Mouse (Mus musculus): ENCODE measurements around the gene Tlcd2. TPM values are rescaled to one million over a fixed set of nuclear protein-coding genes. Genes with fewer than 3 reads are reported as not detected.

The Tlcd2 gene
- polyA plus RNA-seq, 1 experiment, result 78.8 TPM

- WGBS, result 30% methylated on average over 11 of the region's 11 CpGs
- H3K27ac ChIP-seq (ENCODE audit: insufficient read depth, low read depth, low read length), result peak overlapping the region; percentile 77
- TF ChIP-seq CTCF (IDR thresholded peaks at IDR 0.05; ENCODE audit: extremely low read depth, insufficient read length, insufficient replicate concordance, low read depth, low read length), result no peak
- TF ChIP-seq POLR2A (IDR thresholded peaks at IDR 0.05; ENCODE audit: low read depth, low read length), result no peak
These were observed 11.1 kb downstream of the Tlcd2 start for GRCm38 (mm10) chr11:75472469-75473081.

GRCm38 (mm10) chr11:75473376-75473775, 11.9 kb downstream of the Tlcd2 start:
- WGBS, result 78% methylated on average over 7 of the region's 7 CpGs
- Histone ChIP-seq H3K4me1 (ENCODE audit: control insufficient read depth, insufficient read depth, insufficient read length, low read length) (peaks cover 23% of the 10 kb centered on the region; the same call in 1 of the 2 replicates), H3K4me3 (ENCODE audit: low read depth, low read length) (no peak overlapping the region), H3K27me3 (ENCODE audit: control insufficient read depth, insufficient read depth, low read length) (no peaks in the 10 kb centered on the region), H3K27ac (ENCODE audit: insufficient read depth, low read depth, low read length) (peak overlapping the region; percentile 49; the same call in 1 of the 2 replicates), H3K36me3 (ENCODE audit: control insufficient read depth, insufficient read depth, low read length) (no peaks in the 10 kb centered on the region)
- TF ChIP-seq CTCF (IDR thresholded peaks at IDR 0.05; ENCODE audit: extremely low read depth, insufficient read length, insufficient replicate concordance, low read depth, low read length), result no peak

More at GRCm38 (mm10) chr11:75472469-75473081, 11.1 kb downstream of the Tlcd2 start:
- H3K27me3 ChIP-seq (ENCODE audit: control insufficient read depth, insufficient read depth, low read length), result no peaks in the 10 kb centered on the region
- no peaks in the 10 kb centered on the region for H3K36me3 ChIP-seq (ENCODE audit: control insufficient read depth, insufficient read depth, low read length)
- peak overlapping the region; percentile 12; the same call in 1 of the 2 replicates for H3K4me3 ChIP-seq (ENCODE audit: low read depth, low read length)
- H3K4me1 ChIP-seq (ENCODE audit: control insufficient read depth, insufficient read depth, insufficient read length, low read length), result peaks cover 26% of the 10 kb centered on the region

- H3K4me3 ChIP-seq (ENCODE audit: low read depth, low read length), result no peak overlapping the region
- no peaks in the 10 kb centered on the region for H3K27me3 ChIP-seq (ENCODE audit: control insufficient read depth, insufficient read depth, low read length)
- 22% methylated on average over 3 of the region's 3 CpGs for WGBS
- peaks cover 18% of the 10 kb centered on the region for H3K36me3 ChIP-seq (ENCODE audit: control insufficient read depth, insufficient read depth, low read length)
- peaks cover 6% of the 10 kb centered on the region; the same call in 1 of the 2 replicates for H3K4me1 ChIP-seq (ENCODE audit: control insufficient read depth, insufficient read depth, insufficient read length, low read length)
- TF ChIP-seq CTCF (IDR thresholded peaks at IDR 0.05; ENCODE audit: extremely low read depth, insufficient read length, insufficient replicate concordance, low read depth, low read length) (no peak), POLR2A (IDR thresholded peaks at IDR 0.05; ENCODE audit: low read depth, low read length) (no peak)
- no peak overlapping the region for H3K27ac ChIP-seq (ENCODE audit: insufficient read depth, low read depth, low read length)
These were observed 24.7 kb downstream of the Tlcd2 start for GRCm38 (mm10) chr11:75486192-75486591.

GRCm38 (mm10) chr11:75486601-75487285, 25.2 kb downstream of the Tlcd2 start, which contains the start of gene Prpf8:
Prpf8 (plus strand) TSS chr11:75486816.
- Histone ChIP-seq H3K36me3 (ENCODE audit: control insufficient read depth, insufficient read depth, low read length) (peaks cover 23% of the 10 kb centered on the region), H3K27me3 (ENCODE audit: control insufficient read depth, insufficient read depth, low read length) (no peaks in the 10 kb centered on the region), H3K4me3 (ENCODE audit: low read depth, low read length) (peak within 1 kb of the TSS; percentile 76), H3K4me1 (ENCODE audit: control insufficient read depth, insufficient read depth, insufficient read length, low read length) (peaks cover 6% of the 10 kb centered on the region; the same call in 1 of the 2 replicates), H3K27ac (ENCODE audit: insufficient read depth, low read depth, low read length) (peak within 1 kb of the TSS; percentile 17; the same call in 1 of the 2 replicates)
- WGBS, result under 1% methylated on average over 52 of the region's 52 CpGs
- TF ChIP-seq POLR2A (IDR thresholded peaks at IDR 0.05; ENCODE audit: low read depth, low read length) (peak; percentile 36), CTCF (IDR thresholded peaks at IDR 0.05; ENCODE audit: extremely low read depth, insufficient read length, insufficient replicate concordance, low read depth, low read length) (no peak)

- TF ChIP-seq POLR2A (IDR thresholded peaks at IDR 0.05; ENCODE audit: low read depth, low read length), result no peak
- no peak for TF ChIP-seq CTCF (IDR thresholded peaks at IDR 0.05; ENCODE audit: extremely low read depth, insufficient read length, insufficient replicate concordance, low read depth, low read length)
- WGBS, result 19% methylated on average over 6 of the region's 6 CpGs
- H3K27ac ChIP-seq (ENCODE audit: insufficient read depth, low read depth, low read length), result no peak overlapping the region
These were observed 26.0 kb downstream of the Tlcd2 start for GRCm38 (mm10) chr11:75487496-75487895.

GRCm38 (mm10) chr11:75494296-75495049, 33.0 kb downstream of the Tlcd2 start:
- Histone ChIP-seq H3K4me3 (ENCODE audit: low read depth, low read length) (no peak overlapping the region), H3K36me3 (ENCODE audit: control insufficient read depth, insufficient read depth, low read length) (peaks cover 90% of the 10 kb centered on the region), H3K27me3 (ENCODE audit: control insufficient read depth, insufficient read depth, low read length) (no peaks in the 10 kb centered on the region), H3K27ac (ENCODE audit: insufficient read depth, low read depth, low read length) (no peak overlapping the region), H3K4me1 (ENCODE audit: control insufficient read depth, insufficient read depth, insufficient read length, low read length) (no peaks in the 10 kb centered on the region)
- no peak for TF ChIP-seq CTCF (IDR thresholded peaks at IDR 0.05; ENCODE audit: extremely low read depth, insufficient read length, insufficient replicate concordance, low read depth, low read length)
- no peak for TF ChIP-seq POLR2A (IDR thresholded peaks at IDR 0.05; ENCODE audit: low read depth, low read length)
- WGBS, result 84% methylated on average over 10 of the region's 10 CpGs

More at GRCm38 (mm10) chr11:75487496-75487895, 26.0 kb downstream of the Tlcd2 start:
- Histone ChIP-seq H3K4me3 (ENCODE audit: low read depth, low read length) (peak overlapping the region; percentile 53), H3K27me3 (ENCODE audit: control insufficient read depth, insufficient read depth, low read length) (no peaks in the 10 kb centered on the region), H3K4me1 (ENCODE audit: control insufficient read depth, insufficient read depth, insufficient read length, low read length) (peaks cover 6% of the 10 kb centered on the region; the same call in 1 of the 2 replicates), H3K36me3 (ENCODE audit: control insufficient read depth, insufficient read depth, low read length) (peaks cover 31% of the 10 kb centered on the region)

Measured in small intestine, adult 2 months (tissue).